Mouse (Mus musculus) megakaryocyte, embryonic 14.5 days (primary cell): Measurements from ENCODE around the gene Proca1.

Experiments
- FLI1 ChIP-seq: IDR thresholded peaks from 2 replicates; pipeline ENCODE4 v1.6.1; 2012; ENCODE audit warnings: low read length, inconsistent platforms, mixed read lengths
- GATA1 ChIP-seq: IDR thresholded peaks from 3 replicates; pipeline ENCODE4 v1.6.1; 2012; ENCODE audit warnings: mixed read lengths, low read length, inconsistent platforms, borderline replicate concordance

DNA sequence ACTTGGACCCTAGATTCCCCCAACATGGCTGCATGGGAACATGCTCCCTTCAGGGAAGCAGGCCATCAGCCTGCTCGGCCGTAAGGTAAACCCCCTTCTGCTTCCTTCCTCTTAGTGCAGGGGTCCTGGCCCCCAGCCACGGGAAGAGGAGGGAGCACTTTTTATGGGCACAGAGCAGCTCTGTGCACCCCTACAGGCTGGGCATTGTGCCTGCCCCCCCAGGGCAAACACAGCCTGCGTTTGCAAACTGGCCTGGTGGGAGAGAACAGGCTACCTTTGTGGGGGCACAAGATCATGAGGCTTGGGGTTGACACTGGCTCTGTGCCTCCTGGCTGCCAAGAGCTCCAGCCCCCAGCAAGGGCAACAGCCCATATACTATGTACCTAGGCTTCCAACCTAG, 31.2 kb upstream of the Proca1 start:
- TF ChIP-seq GATA1 (no peak), FLI1 (no peak)
